Mouse (Mus musculus): ENCODE results near the gene Rpl36al. TPM values are rescaled to one million over a fixed set of nuclear protein-coding genes. Genes with fewer than 3 reads are reported as not detected.
"Not testable (repeated sequence)": the region's sequence is repeated elsewhere in the genome, so short reads cannot be mapped to it uniquely, and the experiment has no call there.

Rpl36al gene
- polyA plus RNA-seq, 1 experiment from 2014 or later: 455 TPM

DNA sequence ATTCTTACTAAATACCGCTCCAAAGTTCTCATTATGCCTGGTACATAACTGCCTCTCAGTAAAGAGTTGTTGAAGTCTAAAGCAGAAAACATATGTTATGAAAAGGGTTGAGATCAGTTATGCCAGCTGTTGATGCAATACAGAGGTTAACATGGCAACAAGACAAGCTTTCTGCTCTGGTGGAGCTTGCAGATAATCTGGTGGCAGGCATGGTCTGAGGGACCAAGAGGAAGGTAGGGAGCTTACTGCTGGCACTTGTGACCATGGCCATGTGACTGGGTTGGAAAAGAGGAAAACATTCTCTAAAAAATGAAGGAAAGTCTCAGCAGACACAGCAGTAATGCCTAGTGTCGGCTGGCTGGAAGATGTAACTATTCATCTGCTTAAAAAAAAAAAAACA is 12.6 kb downstream of the Rpl36al start:
- no peak for TF ChIP-seq CTCF (IDR thresholded peaks at IDR 0.05)
- ATAC-seq: no peak
- no peak for DNase-seq (ENCODE audit: low read depth, low spot score)
- ChIA-PET POLR2A (no interaction called here), CTCF (no interaction called here)
- no peaks in the 10 kb centered on the region for H3K27me3 ChIP-seq
- in situ Hi-C loops (cut with MboI; ENCODE audit: low pct_unique_long_range_greater_than_20kb): no loop called here

- peak; percentile 85 for ATAC-seq
- CTCF ChIA-PET: no interaction called here
- in situ Hi-C loops (cut with MboI; ENCODE audit: low pct_unique_long_range_greater_than_20kb): no loop called here
- TF ChIP-seq CTCF (IDR thresholded peaks at IDR 0.05): no peak
- no peak for DNase-seq (ENCODE audit: low read depth, low spot score)
- POLR2A ChIA-PET: no interaction called here
- H3K27me3 ChIP-seq: no peaks in the 10 kb centered on the region
Measured at GRCm38 (mm10) chr12:69168461-69169106, 15.3 kb downstream of the Rpl36al start, which contains the start of gene Lrr1. Gene Lrr1 (plus strand): TSS chr12:69168814.

- H3K27me3 ChIP-seq: no peaks in the 10 kb centered on the region
- peak; percentile 14 for ATAC-seq
- in situ Hi-C loops (cut with MboI; ENCODE audit: low pct_unique_long_range_greater_than_20kb): no loop called here
- POLR2A ChIA-PET: no interaction called here
- no peak for DNase-seq (ENCODE audit: low read depth, low spot score)
- TF ChIP-seq CTCF (IDR thresholded peaks at IDR 0.05): no peak
- CTCF ChIA-PET: no interaction called here
Measured at GRCm38 (mm10) chr12:69167656-69168460, 16.0 kb downstream of the Rpl36al start.

DNA sequence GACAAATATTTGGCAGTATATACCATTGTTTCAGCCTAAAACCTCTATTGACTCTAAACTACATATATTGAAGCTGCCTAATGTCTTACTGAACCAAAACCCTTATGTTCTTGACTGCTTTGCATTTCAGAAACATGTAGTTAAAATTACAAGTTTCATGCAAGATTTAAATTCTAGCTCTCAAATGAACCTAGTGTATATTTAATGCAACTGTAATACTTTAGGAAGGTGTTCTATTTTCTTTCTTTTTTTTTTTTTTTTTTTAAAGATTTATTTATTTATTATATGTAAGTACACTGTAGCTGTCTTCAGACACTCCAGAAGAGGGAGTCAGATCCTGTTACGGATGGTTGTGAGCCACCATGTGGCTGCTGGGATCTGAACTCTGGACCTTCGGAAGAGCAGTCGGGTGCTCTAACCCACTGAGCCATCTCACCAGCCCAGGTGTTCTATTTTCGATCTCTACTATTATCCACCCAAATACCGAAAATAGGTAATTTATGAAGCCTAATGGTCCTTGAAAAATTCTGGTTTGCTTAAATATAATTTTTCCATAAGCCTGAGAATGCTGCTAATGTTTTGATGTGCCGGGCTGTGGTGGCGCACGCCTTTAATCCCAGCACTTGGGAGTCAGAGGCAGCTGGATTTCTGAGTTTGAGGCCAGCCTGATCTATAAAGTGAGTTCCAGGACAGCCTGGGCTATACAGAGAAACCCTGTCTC is 16.9 kb downstream of the Rpl36al start:
- in situ Hi-C loops (cut with MboI; ENCODE audit: low pct_unique_long_range_greater_than_20kb); CTCF ChIA-PET; ATAC-seq; H3K27me3 ChIP-seq; POLR2A ChIA-PET; DNase-seq (ENCODE audit: low read depth, low spot score): not testable (repeated sequence)

DNA sequence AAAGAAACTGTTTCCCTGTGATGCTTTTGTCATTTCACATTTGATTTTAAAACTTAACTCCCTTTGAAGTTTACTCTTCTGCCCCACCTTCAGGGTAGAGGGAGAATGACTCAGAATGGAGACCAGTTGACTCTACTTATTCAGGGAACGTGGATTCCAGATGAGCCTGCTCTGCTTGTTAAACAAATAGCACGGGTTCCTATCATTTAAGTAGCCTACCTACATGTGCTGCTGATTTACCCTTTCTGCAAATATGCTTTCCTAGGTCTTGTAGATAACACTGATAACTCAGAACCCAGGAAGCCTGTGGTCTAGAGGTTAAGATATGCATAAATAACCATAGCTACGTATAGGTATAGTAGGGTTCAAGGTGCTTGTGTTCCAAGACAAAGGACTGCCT is 19.0 kb downstream of the Rpl36al start:
- POLR2A ChIA-PET: no interaction called here
- no peak for ATAC-seq
- TF ChIP-seq CTCF (IDR thresholded peaks at IDR 0.05): no peak
- H3K27me3 ChIP-seq: no peaks in the 10 kb centered on the region
- no peak for DNase-seq (ENCODE audit: low read depth, low spot score)
- CTCF ChIA-PET: no interaction called here
- in situ Hi-C loops (cut with MboI; ENCODE audit: low pct_unique_long_range_greater_than_20kb): no loop called here

GRCm38 (mm10) chr12:69163586-69163985 is 20.3 kb downstream of the Rpl36al start:
- DNase-seq (ENCODE audit: low read depth, low spot score); H3K27me3 ChIP-seq; CTCF ChIA-PET; in situ Hi-C loops (cut with MboI; ENCODE audit: low pct_unique_long_range_greater_than_20kb); ATAC-seq; POLR2A ChIA-PET: not testable (repeated sequence)

- DNase-seq (ENCODE audit: low read depth, low spot score); ATAC-seq; CTCF ChIA-PET; POLR2A ChIA-PET; H3K27me3 ChIP-seq; in situ Hi-C loops (cut with MboI; ENCODE audit: low pct_unique_long_range_greater_than_20kb): not testable (repeated sequence)
Measured at GRCm38 (mm10) chr12:69160677-69161076, 23.2 kb downstream of the Rpl36al start.

DNA sequence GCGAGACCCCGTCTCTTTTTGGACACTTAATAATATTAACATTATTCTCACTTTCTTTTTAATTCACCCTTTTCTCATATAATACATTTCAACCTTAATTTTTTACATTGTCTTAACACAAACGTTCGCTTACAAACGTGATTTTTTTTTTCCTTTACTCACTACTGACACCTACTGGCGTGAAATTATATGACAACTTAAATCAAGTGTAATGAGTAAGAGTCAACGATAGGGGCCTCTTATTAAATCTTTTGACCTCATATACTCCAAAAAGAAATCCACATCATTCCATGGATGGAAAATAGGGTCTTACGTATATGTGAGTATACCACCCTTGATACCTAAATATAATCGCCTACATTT is 24.3 kb downstream of the Rpl36al start:
- DNase-seq (ENCODE audit: low read depth, low spot score): no peak
- no peaks in the 10 kb centered on the region for H3K27me3 ChIP-seq
- in situ Hi-C loops (cut with MboI; ENCODE audit: low pct_unique_long_range_greater_than_20kb): no loop called here
- peak; percentile 69 for TF ChIP-seq CTCF (IDR thresholded peaks at IDR 0.05)
- ChIA-PET CTCF (interaction anchor here (1.6 kb wide), 1 partner anchor 11 kb away, joined by 3 read pairs; no protein-coding TSS in a partner anchor), POLR2A (no interaction called here)
- peak; percentile 18 for ATAC-seq

- ATAC-seq (peak; percentile 93), DNase-seq (ENCODE audit: low read depth, low spot score) (peak; percentile 97)
- in situ Hi-C loops (cut with MboI; ENCODE audit: low pct_unique_long_range_greater_than_20kb); H3K27me3 ChIP-seq; POLR2A ChIA-PET: not testable (repeated sequence)
- CTCF ChIA-PET: interaction anchor here (1.6 kb wide), 1 partner anchor 10 kb away, joined by 3 read pairs; no protein-coding TSS in a partner anchor
Measured at GRCm38 (mm10) chr12:69158765-69159577, 24.9 kb downstream of the Rpl36al start, which contains the start of gene Rps29. Gene Rps29 (minus strand): TSS chr12:69159186.

DNA sequence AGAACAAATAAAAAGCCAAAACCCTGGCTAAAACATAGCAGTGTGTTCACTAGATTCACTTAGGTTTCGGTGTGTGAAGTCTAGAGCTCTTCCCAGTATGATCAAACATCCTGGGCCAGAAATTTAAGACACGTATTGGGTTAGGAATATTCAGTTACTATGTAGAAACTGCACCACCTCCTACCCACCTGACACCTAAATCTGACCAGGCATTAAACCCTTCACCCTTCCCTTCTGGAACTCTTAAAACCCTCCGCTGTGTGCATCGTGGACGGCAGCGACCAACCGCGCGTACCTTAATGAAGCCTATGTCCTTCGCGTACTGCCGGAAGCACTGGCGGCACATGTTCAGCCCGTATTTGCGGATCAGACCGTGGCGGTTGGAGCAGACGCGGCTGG is 25.5 kb downstream of the Rpl36al start:
- no peak for TF ChIP-seq CTCF (IDR thresholded peaks at IDR 0.05)
- ATAC-seq (peak; percentile 13), DNase-seq (ENCODE audit: low read depth, low spot score) (no peak)
- CTCF ChIA-PET: interaction anchor here (1.6 kb wide), 1 partner anchor 10 kb away, joined by 3 read pairs; no protein-coding TSS in a partner anchor
- POLR2A ChIA-PET: interaction anchor here (1.4 kb wide), 1 partner anchor 25 kb away, joined by 3 read pairs; the partner anchor contains the start of genes Mgat2 and Rpl36al
- H3K27me3 ChIP-seq: no peaks in the 10 kb centered on the region
- in situ Hi-C loops (cut with MboI; ENCODE audit: low pct_unique_long_range_greater_than_20kb): no loop called here
